Mouse (Mus musculus) liver, adult (tissue): ENCODE data around the gene Agps.

Experiments used
- GATA4 ChIP-seq: IDR thresholded peaks from 2 replicates; pipeline ENCODE4 v1.6.1; 2014; ENCODE audit warnings: mild to moderate bottlenecking, low read length; ENCODE audit not compliant: insufficient replicate concordance

Agps gene

GRCm38 (mm10) chr2:75879791-75880190 is 47.8 kb downstream of the Agps start:
- no peak for TF ChIP-seq GATA4

DNA sequence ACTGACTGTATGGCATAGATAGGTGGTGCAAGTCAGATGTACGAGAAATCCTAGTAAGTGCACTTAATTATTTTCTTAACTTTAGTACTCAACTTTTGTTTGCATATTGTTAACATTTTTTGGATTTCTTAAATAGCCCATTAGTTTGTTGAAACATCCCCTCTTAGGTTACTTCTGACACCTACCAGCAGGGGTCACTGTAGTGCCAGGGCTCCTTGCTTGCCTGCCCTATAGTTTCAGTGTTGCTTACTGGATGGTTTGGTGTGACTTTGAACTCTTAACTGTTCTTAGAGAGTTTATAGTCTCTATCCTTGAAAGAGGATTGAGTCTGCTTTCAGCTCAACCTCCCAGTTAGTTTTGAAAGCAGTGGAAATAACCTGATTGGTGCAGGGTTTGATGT is 51.6 kb downstream of the Agps start:
- no peak for TF ChIP-seq GATA4

- TF ChIP-seq GATA4: no peak
Measured at GRCm38 (mm10) chr2:75891981-75892380, 60.0 kb downstream of the Agps start.

GRCm38 (mm10) chr2:75895711-75896110 is 63.7 kb downstream of the Agps start:
- TF ChIP-seq GATA4: no peak

DNA sequence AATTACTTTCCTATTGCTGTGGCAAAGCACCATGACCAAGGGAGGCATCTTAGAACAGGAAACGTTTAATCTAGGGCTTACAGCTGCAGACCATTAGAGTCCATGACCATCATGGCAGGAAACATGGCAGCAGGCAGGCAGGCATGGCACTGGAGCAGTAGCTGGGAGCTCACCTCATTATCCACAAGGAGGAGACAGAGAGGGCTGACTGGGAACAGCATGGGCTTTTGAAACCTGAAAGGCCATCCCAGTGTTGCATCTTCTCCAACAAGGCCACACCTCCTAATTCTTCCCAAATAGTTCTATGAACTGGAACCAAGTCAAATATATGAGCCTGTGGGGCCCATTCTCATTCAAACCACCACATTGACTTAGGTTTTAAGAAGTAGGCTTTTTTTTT is 68.3 kb downstream of the Agps start:
- TF ChIP-seq GATA4: no peak

GRCm38 (mm10) chr2:75901869-75902268 is 69.9 kb downstream of the Agps start:
- no peak for TF ChIP-seq GATA4

DNA sequence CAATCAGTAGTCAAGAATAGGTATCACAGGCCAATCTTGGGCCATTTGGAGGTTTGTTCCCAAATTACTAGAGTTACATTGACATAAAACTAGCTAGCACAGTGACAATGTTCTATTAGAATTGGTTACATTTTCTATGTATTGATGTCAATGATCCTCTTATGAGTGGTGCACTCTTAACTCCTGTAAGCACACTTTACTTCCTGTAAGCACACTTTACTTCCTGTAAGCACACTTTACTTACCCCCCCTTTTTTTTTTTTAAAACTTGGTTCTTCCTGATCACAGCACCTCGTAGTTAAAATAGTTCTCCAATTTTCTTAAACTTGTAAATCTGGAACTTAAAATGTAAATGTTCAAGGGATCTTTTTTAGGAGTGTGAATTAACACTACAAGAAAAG is 75.2 kb downstream of the Agps start:
- TF ChIP-seq GATA4: no peak

- no peak for TF ChIP-seq GATA4
Measured at GRCm38 (mm10) chr2:75915040-75915439, 83.1 kb downstream of the Agps start.

DNA sequence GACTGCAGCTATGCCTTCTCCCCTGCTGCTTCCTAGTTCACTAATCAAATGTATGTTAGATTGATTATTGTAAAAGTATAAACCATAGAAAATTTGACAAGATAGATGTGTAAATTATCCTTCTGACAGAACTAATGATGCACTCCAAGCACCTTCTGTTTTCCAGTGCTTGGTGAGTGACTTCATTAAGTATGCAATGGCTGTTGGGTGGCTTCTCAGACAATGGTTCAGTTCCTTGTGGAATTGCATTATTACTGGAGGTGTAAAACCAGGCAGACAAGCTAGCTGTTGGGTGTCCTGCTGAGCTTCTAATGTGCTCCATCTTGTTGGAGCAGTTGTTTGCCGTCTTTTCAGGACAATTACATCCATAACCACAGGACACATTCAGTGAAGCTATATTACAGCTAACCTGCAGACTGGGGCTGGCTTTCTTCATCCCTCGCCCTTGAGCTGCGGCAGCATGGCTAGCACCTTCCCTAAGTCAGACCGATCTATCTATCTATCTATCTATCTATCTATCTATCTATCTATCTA is 91.9 kb downstream of the Agps start:
- no peak for TF ChIP-seq GATA4

- TF ChIP-seq GATA4: no peak
Measured at GRCm38 (mm10) chr2:75926061-75926460, 94.1 kb downstream of the Agps start.

DNA sequence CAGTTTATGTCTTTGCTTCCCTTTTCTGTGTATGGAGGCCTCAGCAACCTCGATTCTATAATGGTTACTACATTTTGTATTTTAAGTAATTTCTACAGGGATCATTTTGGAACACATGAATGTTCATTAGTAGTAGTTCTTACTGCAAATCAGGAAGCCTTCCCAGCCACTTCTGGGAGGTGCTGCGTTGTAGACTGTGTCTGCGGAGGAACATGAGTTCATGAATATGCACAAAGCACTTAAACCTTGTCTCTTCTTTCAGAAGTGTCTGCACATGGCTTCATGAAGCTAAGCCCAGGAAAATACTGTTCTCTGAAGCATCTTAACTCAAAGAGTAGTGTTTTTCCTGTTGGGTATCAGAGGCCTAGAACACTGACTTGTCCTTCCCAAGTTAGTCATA is 96.0 kb downstream of the Agps start:
- no peak for TF ChIP-seq GATA4

GRCm38 (mm10) chr2:75929141-75929540 is 97.2 kb downstream of the Agps start:
- TF ChIP-seq GATA4: no peak

DNA sequence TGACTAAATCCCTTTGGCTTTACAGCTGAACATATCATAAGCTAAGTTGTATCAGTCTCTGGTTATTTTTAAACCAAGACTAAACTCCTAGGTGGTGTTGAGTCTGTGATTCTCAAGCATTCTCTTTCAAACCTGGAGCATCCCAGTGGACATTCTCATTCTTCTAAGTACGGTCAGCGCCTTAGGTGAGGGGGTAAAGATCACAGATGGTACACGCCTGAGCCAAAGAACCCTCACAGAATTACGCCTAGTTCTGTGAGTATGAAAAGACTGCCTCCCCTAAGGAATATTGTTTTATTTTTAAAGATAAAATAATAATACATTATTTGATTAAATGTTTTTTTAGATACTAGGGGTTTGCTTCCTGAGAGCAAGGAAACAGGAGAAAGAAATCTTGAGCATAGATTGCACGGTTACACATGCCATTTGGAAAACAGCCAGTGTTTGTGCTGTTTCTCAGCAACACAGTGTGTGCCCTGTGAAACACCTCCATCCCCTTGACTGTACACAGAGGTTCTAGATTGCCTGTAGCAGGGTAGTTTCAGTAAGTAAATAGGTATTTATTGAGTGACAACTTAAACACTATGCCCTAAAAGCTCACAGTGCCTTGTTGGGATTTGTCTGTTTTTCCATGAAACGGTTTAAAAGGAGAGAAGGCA is 97.9 kb downstream of the Agps start:
- TF ChIP-seq GATA4: no peak

DNA sequence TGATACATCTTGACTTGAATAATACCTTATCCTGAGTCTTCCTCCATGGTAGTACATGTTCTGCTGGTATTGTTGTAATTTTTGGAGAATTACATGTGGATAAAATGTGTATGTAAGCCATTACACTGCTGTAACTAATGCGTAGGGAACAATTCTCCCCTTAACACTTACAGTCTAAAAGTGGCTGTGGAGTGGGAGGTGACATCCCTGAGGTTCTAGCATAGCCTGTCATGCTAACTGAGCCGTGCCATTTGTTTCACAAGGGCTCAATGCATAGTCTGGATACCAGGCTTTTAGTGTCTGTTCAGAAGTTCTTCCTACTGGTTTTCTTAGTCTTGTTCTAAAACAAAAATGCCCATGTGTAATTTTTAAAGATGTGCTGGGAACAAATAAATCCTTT is 99.0 kb downstream of the Agps start:
- no peak for TF ChIP-seq GATA4

GRCm38 (mm10) chr2:75933541-75933940 is 101.6 kb downstream of the Agps start:
- no peak for TF ChIP-seq GATA4

GRCm38 (mm10) chr2:75938117-75939063 is 106.4 kb downstream of the Agps start, which contains the start of gene Ttc30b:
TSS of gene Ttc30b (minus strand) at chr2:75938585.
- TF ChIP-seq GATA4: no peak
